Mouse (Mus musculus) ZHBTc4 (cell line): ENCODE results near the gene Olfr111.
"Not testable (repeated sequence)": the region's sequence is repeated elsewhere in the genome, so short reads cannot be mapped to it uniquely, and the experiment has no call there.

ENCODE experiments used
- DNase-seq: peaks from one replicate; pipeline ENCODE4 v3.0.0-alpha.2; 2011; ENCODE audit warnings: low read depth, low spot score

The Olfr111 gene

DNA sequence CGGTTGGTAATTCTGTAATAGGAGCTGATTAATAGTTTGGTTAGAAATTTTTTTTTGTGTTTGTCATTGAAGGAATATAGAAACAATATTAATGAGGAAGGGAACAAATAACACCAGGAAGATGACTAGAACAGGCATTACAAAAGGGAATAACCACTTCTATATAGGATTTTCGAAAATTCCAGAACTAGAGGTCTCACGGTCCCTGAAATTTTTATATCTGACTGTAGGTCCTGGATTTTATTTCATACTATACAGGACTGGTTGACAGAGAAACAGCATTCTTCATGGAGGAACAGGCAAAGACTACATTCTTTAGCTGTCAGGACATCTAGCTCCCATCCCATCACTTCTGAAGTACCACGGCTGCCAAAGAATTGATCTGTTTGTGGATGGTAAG is at the start of gene Olfr111:
Olfr111 (plus strand) TSS at position 301 of the 400 bp plus-strand sequence.
- no peak for DNase-seq

DNA sequence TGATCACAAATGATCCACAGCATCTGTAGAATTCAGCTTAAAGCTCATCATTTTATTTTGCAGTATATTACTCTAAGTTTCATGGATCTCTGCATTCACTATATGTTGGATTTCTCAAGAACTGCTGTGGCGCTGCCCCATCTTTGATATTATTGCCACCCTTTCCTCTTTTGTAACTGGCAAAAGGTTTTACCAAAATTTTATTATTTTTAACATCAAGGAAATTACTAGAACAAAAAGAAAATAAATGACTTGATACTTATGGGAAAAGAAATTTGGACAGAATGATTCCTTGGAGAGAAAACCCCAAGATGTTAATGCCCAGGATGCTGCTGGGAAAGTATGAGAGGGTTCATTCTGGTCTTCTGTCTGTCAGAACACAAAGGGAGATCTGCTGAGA is 49.2 kb upstream of the Olfr111 start, which contains the start of gene Olfr109:
Olfr109 (plus strand) TSS at position 301 of the 400 bp plus-strand sequence.
- no peak for DNase-seq

- DNase-seq, result peak; percentile 23
These were observed 24.4 kb upstream of the Olfr111 start, which contains the start of gene H2-M2 for GRCm38 (mm10) chr17:37483452-37483851. TSS of gene H2-M2 (minus strand) at chr17:37483552.

DNA sequence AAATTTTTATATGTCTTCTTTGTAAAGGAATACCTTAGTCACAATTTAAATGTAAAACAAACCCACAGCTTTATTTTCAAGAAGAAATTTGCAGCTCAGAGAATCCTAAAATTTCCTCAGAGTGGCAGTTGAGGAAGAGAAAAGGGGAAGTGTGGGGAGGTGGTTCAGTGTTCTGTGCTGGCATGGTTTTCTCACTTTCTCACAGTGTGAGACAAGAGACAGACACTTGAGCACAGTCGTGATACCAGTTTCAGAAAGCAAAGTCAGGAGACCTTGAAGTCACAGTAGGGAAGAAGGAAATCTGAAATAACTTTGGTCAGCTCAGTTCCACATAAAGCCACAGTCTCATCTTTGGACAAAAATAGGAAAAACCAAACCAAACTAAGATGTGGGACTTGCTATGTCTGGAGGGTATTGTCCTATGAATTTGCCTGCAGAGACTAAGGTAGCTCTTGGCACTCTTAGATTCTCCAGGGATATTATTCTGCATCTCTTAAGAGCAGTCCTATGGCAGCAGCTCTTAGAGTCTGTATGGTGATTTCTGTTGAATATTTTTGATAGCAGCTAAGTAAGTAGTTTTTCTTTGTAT is 15.8 kb upstream of the Olfr111 start, which contains the start of gene Olfr110:
Olfr110 (plus strand) TSS at position 539 of the 589 bp plus-strand sequence.
- no peak for DNase-seq

DNA sequence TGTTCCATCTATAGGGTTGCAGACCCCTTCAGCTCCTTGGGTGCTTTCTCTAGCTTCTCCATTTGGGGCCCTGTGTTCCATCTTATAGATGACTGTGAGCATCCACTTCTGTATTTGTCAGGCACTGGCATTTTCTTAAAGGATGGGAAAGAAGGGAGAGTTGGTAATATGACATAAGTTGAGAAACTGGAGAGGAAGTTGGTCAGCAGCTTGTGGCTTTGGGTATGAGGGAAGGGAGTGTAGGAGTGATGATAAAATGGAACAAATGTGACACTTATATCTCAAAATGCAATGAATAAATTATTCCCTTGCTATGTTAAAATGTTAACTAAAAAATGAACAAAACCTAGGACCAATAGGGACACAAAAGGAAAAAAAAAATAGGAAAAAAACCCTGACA is 16.8 kb downstream of the Olfr111 start:
- DNase-seq, result not testable (repeated sequence)

GRCm38 (mm10) chr17:37525427-37525826 is 17.6 kb downstream of the Olfr111 start:
- DNase-seq, result not testable (repeated sequence)

GRCm38 (mm10) chr17:37535173-37535572 is 27.3 kb downstream of the Olfr111 start:
- peak; percentile 63 for DNase-seq

DNA sequence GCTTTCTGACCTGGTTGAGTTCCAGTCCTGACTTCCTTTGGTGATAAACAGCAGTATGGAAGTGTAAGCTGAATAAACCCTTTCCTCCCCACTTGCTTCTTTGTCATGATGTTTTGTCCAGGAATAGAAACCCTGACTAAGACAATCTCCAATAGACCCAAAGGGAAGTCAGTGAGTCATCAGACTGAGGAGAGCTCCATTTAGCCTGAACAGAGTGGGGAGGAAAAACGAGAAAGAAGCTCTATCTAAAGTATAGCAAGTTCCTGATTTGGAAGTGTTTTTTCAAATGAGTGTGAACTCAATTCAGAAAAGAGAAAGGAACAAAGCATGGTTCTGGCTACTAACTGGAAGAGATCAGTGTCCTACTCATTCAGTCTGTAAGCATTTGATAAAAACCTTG is 30.6 kb downstream of the Olfr111 start:
- DNase-seq, result not testable (repeated sequence)

- no peak for DNase-seq
These were observed 33.8 kb downstream of the Olfr111 start for GRCm38 (mm10) chr17:37541454-37542119.

DNA sequence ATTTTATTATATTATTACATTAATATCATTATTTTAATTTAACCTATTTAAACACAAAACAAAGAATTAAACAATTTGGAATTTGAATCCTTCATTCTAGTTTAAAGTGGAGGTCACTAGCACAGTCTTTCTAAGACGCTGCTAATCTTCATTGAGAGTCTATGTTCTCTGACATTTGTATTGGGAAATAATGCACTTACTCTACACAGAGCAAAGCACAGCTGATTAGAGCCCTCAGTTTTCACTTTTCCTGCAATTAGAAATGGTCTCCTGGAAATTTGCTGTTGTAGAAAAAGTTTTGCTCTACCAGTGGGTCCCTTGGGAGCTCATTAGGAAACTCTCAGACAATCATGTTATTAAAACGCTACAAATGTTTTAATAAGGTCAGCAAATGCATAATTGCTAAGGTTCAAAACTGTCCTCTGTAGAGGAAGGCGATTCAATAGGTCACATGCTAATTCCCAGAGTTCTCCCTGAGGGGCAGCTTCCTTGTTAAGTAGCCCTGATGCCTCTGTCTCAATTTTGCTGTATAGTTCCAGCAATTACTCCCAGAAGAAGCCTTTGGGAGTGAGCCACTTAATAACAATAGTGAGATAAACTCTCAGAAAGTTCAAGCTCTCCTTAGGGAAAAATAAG is 36.1 kb downstream of the Olfr111 start:
- no peak for DNase-seq

DNA sequence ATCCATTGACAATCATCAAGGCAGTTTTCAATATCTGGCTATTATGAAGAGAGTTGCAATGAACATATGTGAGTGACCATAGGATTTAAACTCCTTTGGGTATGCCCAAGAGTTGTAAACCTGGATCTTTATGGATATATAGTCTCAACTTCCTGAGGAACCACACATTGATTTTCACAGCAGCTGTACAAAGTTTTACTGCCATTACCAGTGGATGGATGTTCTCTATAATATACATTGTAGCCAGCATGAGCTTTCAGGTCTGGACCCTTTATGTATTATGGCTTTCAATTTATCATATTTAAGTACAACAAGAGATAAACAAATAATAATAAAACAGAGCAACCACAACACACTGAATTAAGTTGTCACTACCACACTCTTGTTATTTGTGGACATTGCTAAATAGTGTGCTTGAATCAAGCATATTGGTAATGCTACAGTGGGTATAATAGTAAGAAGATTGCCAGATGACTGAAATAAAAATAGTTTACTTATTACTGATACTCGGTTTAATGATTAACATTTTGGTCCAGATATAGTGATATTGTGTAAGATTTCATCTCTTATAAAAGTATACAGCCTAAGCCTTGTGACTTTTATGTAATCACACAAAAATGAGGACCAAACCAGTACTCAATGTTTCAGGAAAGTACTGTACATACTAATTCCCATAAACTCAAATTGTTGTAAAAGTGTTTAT is 51.2 kb downstream of the Olfr111 start:
- DNase-seq, result no peak

GRCm38 (mm10) chr17:37569351-37569750 is 61.5 kb downstream of the Olfr111 start, which contains the start of gene Olfr112:
TSS of gene Olfr112 (minus strand) at chr17:37569451.
- DNase-seq, result no peak

DNA sequence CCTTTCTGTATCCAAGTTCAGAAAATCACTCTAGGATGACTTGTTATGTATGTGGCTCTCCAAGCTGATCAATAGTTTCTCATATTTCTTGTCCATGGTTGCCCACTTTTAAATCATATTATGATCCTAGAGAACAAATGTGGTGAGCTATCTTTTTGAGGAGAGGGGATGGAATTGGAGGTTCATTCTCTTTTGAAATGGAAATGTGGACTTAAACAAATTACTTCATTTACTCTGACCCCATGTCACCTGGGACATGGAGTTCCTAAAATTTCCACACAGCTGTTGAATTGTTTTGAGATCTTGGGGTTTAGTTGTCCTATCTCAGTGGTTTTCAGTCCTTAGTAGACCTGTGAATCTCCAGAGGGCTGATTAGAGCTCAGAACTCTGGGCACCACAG is 69.7 kb downstream of the Olfr111 start, which contains the start of gene Olfr113:
Olfr113 (minus strand) TSS at position 101 of the 400 bp plus-strand sequence.
- no peak for DNase-seq
